Comparison of ENCODE assay signal across 9 mouse cellular contexts in genomic region chr16:23986871-23987270, GRCm38 (mm10). TPM values are rescaled to one million over a fixed set of nuclear protein-coding genes. Genes with fewer than 3 reads are reported as not detected.
DNase-seq lines count a peak whose midpoint lies in the region; ATAC-seq lines count a peak whose summit lies in the region.
"Had no signal": no experiment of that assay in that cellular context is flagged by ENCODE, and none has a peak within 500 bp of the region (broad histone marks: within the 10 kb centered on the region; RNA-seq: fewer than 3 reads in every experiment).

No protein-coding gene starts in this region.

- no peaks in the 10 kb centered on the region for H3K27me3 ChIP-seq in heart, embryonic 15.5 days
- peaks cover 44% of the 10 kb centered on the region for H3K27me3 ChIP-seq in limb, embryonic 10.5 days (ENCODE audit: low read depth, poor library complexity, severe bottlenecking)

- peak overlapping the region; percentile 98 for H3K27ac ChIP-seq in heart, embryonic 15.5 days
- H3K27ac ChIP-seq in limb, embryonic 10.5 days: peak overlapping the region; percentile 53; the same call in 1 of the 2 replicates

- H3K4me2 ChIP-seq in heart, embryonic 15.5 days: peak overlapping the region; percentile 93

- H3K36me3 ChIP-seq in heart, embryonic 15.5 days: no peaks in the 10 kb centered on the region
- no peaks in the 10 kb centered on the region for H3K36me3 ChIP-seq in limb, embryonic 10.5 days

- WGBS in heart, embryonic 15.5 days: under 1% methylated on average over 17 of the region's 17 CpGs
- WGBS in limb, embryonic 10.5 days: under 1% methylated on average over 17 of the region's 17 CpGs

- H3K4me3 ChIP-seq in heart, embryonic 15.5 days: peak overlapping the region; percentile 75
- peak overlapping the region; percentile 64 for H3K4me3 ChIP-seq in limb, embryonic 10.5 days

- DNase-seq in urinary bladder, postnatal 14 days (ENCODE audit: low spot score): peak; percentile 35
- no peak for DNase-seq in urinary bladder, adult 2 months (ENCODE audit: low spot score)
- DNase-seq in cerebellum, postnatal 14 days: peak; percentile 65 to 67
- DNase-seq in limb, embryonic 10.5 days (ENCODE audit: low spot score): peak; percentile 64
- peak; percentile 55 for DNase-seq in naive thymus-derived CD4-positive, alpha-beta T cell, adult 2 months (ENCODE audit: low read depth)
- no peak for DNase-seq in MN1 (ENCODE audit: low spot score)
- no peak for DNase-seq in urinary bladder, postnatal 36 days (ENCODE audit: low spot score in 2 of 2)

- peak overlapping the region; percentile 87 for H3K9ac ChIP-seq in heart, embryonic 15.5 days

- no peaks in the 10 kb centered on the region for H3K9me3 ChIP-seq in heart, embryonic 15.5 days (replicated peaks)
- no peaks in the 10 kb centered on the region for H3K9me3 ChIP-seq in limb, embryonic 10.5 days (replicated peaks)

- H3K4me1 ChIP-seq in heart, embryonic 15.5 days (replicated peaks): peaks cover 43% of the 10 kb centered on the region
- peaks cover 56% of the 10 kb centered on the region for H3K4me1 ChIP-seq in limb, embryonic 10.5 days

- no peak for ATAC-seq in heart, embryonic 15.5 days (replicated peaks; ENCODE audit: insufficient number of reproducible peaks, insufficient read depth, low FRiP score, low read depth)

RNA-seq across cellular contexts. Expression of gene Gm37419, which starts 1.4 kb away (rescaled TPM):
- polyA plus RNA-seq in urinary bladder, adult 2 months (2012; rRNA removed): not detected in 2 replicates
- polyA plus RNA-seq in heart, embryonic 15.5 days (2015; fragmentation: Nextera tagmentation; extraction: Ambion mirVana): not detected in 2 replicates
- polyA plus RNA-seq in limb, embryonic 10.5 days (2016; fragmentation: Nextera tagmentation; extraction: Ambion mirVana): not detected in 2 replicates
- polyA plus RNA-seq: gonadal fat pad, adult 2 months had no signal

RNA-seq across cellular contexts. Expression of gene Bcl6, which starts 1.8 kb away (rescaled TPM):
- polyA plus RNA-seq in urinary bladder, adult 2 months (2012; rRNA removed): 15.2 and 22.9 TPM in 2 replicates
- 0.66 and 0.82 TPM in 2 replicates for polyA plus RNA-seq in heart, embryonic 15.5 days (2015; fragmentation: Nextera tagmentation; extraction: Ambion mirVana)
- polyA plus RNA-seq in limb, embryonic 10.5 days (2016; fragmentation: Nextera tagmentation; extraction: Ambion mirVana): 0.08 and 0.10 TPM in 2 replicates

RNA-seq across cellular contexts. Expression of gene Rtp2, which starts 54.7 kb away (rescaled TPM):
- not detected in 2 replicates for polyA plus RNA-seq in urinary bladder, adult 2 months (2012; rRNA removed)
- polyA plus RNA-seq in heart, embryonic 15.5 days (2015; fragmentation: Nextera tagmentation; extraction: Ambion mirVana): not detected in 2 replicates
- not detected in 2 replicates for polyA plus RNA-seq in limb, embryonic 10.5 days (2016; fragmentation: Nextera tagmentation; extraction: Ambion mirVana)
- polyA plus RNA-seq: gonadal fat pad, adult 2 months had no signal

Comparison
In these comparisons a context has a peak if more than half of its experiments do, and no peak if none do; other contexts are left out.
1. DNase-seq: peak in urinary bladder, postnatal 14 days (single experiment), cerebellum, postnatal 14 days (2 of 2), limb, embryonic 10.5 days (single experiment) and naive thymus-derived CD4-positive, alpha-beta T cell, adult 2 months (single experiment); none in urinary bladder, adult 2 months (single experiment), MN1 (single experiment) and urinary bladder, postnatal 36 days (0 of 2).